Mouse (Mus musculus) stomach, postnatal 0 days (tissue): ENCODE measurements at regions not wholly inside any gene's neighbourhood (a gene's known extent, or its start where the extent isn't known, plus 50 kb on each side); places are given as distances from the start of the nearest gene placed in this dataset.

Experiments used
- ATAC-seq: fragments of 200-750 bp; cut with Nextera tagmentation; 2 replicates; pipeline ENCODE4 v1.8.0; 2017; ENCODE audit not compliant: low FRiP score, low TSS enrichment
- DNase-seq: peaks from one replicate; pipeline ENCODE4 v3.0.0-alpha.2; 2016; ENCODE audit warnings: low spot score
- H3K27ac ChIP-seq: fragments of 300-500 bp; sonication (generic); replicated peaks from 2 replicates; pipeline ENCODE4 v1.5.1; 2014; ENCODE audit warnings: mild to moderate bottlenecking, control low read depth
- H3K27me3 ChIP-seq: fragments of 300-500 bp; sonication (generic); 2 replicates; pipeline ENCODE4 v1.6.1; 2014; ENCODE audit warnings: low read length; ENCODE audit not compliant: control insufficient read depth, insufficient read depth
- H3K36me3 ChIP-seq: fragments of 300-500 bp; sonication (generic); 2 replicates; pipeline ENCODE4 v1.6.1; 2014; ENCODE audit warnings: low read length, mixed read lengths; ENCODE audit not compliant: control insufficient read depth, insufficient read depth
- H3K4me1 ChIP-seq: fragments of 300-500 bp; sonication (generic); replicated peaks from 2 replicates; pipeline ENCODE4 v1.6.1; 2014; ENCODE audit warnings: antibody characterized with exemption; ENCODE audit not compliant: control insufficient read depth, insufficient read depth
- H3K4me2 ChIP-seq: fragments of 300-500 bp; sonication (generic); replicated peaks from 2 replicates; pipeline ENCODE4 v1.6.1; 2014; ENCODE audit warnings: low read depth, mild to moderate bottlenecking, control low read depth, moderate library complexity
- H3K4me3 ChIP-seq: fragments of 300-500 bp; sonication (generic); 2 replicates; pipeline ENCODE4 v1.5.1; 2014; ENCODE audit warnings: low read depth, low read length, control low read depth
- H3K9ac ChIP-seq: fragments of 300-500 bp; sonication (generic); 2 replicates; pipeline ENCODE4 v1.6.1; 2014; ENCODE audit warnings: mild to moderate bottlenecking, low read length, control low read depth, mixed read lengths
- H3K9me3 ChIP-seq: fragments of 300-500 bp; sonication (generic); 2 replicates; pipeline ENCODE4 v1.6.1; 2016; ENCODE audit warnings: low read length; ENCODE audit not compliant: control insufficient read depth
- CTCF ChIP-seq: IDR thresholded peaks from 2 replicates; pipeline ENCODE4 v1.5.1; 2016; ENCODE audit warnings: antibody characterized with exemption, low read depth, mild to moderate bottlenecking, moderate library complexity
- EP300 ChIP-seq: optimal IDR thresholded peaks from 2 replicates; pipeline ENCODE3; 2016; ENCODE audit warnings: antibody characterized with exemption
- WGBS: fragments of 180-500 bp; shearing (Covaris S2); extraction: QIAGEN DNeasy Blood & Tissue Kit; methylation state at CpG from one replicate; pipeline ENCODE4 v1.1.7; 2014; 5-methylcytosine and 5-hydroxymethylcytosine counted together

DNA sequence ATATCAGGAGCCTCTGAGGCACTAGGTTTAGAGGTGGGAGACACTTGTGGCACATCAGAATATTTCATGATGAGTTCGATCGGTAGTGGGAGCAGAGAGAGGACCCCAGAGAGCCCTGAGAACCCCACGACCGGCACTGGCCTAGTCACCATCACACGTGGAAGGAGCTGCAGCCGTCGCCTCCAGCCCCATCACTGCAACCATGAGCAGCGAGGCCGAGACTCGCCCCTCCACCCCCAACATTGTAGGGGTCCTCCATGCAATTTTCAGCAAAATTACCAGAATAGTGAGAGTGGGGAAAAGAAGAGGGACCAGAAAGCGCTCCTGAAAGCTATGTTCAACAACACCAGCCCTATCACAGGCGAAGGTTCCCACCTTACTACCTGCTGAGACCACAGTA is 297.0 kb downstream of the Edem1 start:
- H3K27me3 ChIP-seq = no peaks in the 10 kb centered on the region
- DNase-seq (no peak), ATAC-seq (no peak)
- H3K27ac ChIP-seq = no peak overlapping the region
- no peaks in the 10 kb centered on the region for H3K4me1 ChIP-seq
- no peak overlapping the region for H3K4me2 ChIP-seq
- H3K36me3 ChIP-seq = no peaks in the 10 kb centered on the region
- no peaks in the 10 kb centered on the region for H3K9me3 ChIP-seq
- no peak overlapping the region for H3K4me3 ChIP-seq
- TF ChIP-seq CTCF (no peak), EP300 (no peak)
- WGBS = 94% methylated on average over 12 of the region's 12 CpGs
- H3K9ac ChIP-seq = no peak overlapping the region

DNA sequence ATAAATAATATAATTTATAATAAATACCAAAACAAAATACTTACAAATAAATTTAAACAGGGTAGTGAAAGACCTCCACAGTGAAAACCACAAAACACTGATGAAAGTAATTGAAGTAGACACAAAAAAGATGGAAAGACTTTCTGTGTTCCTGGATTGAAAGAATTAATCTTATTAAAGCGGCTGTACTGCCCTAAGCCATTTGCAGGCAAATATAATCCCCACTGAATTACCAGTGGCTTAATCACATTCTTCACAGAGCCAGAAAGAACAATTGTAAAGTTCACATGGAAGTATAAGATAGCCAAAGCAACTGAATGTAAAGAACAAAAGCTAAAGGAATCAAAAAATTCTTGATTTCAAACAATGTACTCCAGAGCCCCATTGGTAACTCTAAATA is 298.8 kb downstream of the Edem1 start:
- Histone ChIP-seq H3K36me3 (no peaks in the 10 kb centered on the region), H3K4me1 (no peaks in the 10 kb centered on the region), H3K4me3 (no peak overlapping the region), H3K9me3 (no peaks in the 10 kb centered on the region), H3K27me3 (no peaks in the 10 kb centered on the region), H3K27ac (no peak overlapping the region), H3K4me2 (no peak overlapping the region), H3K9ac (no peak overlapping the region)
- no peak for DNase-seq
- 90% methylated on average over 1 of the region's 1 CpGs for WGBS
- no peak for TF ChIP-seq EP300
- no peak for TF ChIP-seq CTCF
- ATAC-seq = no peak

DNA sequence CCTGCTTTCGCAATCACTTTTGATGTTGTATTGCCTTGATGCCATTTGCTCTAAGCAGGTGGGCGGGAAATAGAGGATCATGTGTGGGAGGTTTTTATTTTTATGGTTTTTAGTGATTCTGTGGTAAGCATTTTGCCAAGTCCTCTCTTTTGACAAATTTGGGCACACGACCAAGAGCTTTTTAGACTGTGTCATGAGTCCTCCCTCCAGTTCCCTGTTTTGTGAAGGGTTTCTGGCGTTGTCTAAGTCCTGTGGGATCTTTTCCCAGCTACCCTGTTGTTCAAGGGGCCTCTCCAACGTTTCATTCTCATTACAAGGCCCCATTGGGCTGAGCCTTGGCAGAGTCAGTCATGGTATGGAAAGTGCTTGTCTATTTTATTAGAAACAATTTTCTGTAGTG is 317.7 kb downstream of the Edem1 start:
- H3K27ac ChIP-seq = no peak overlapping the region
- H3K4me2 ChIP-seq = no peak overlapping the region
- H3K9ac ChIP-seq = no peak overlapping the region
- no peaks in the 10 kb centered on the region for H3K4me1 ChIP-seq
- TF ChIP-seq CTCF (no peak), EP300 (no peak)
- 62% methylated on average over 5 of the region's 5 CpGs for WGBS
- no peaks in the 10 kb centered on the region for H3K36me3 ChIP-seq
- H3K9me3 ChIP-seq = no peaks in the 10 kb centered on the region
- no peak for ATAC-seq
- no peak for DNase-seq
- H3K27me3 ChIP-seq = no peaks in the 10 kb centered on the region
- no peak overlapping the region for H3K4me3 ChIP-seq

DNA sequence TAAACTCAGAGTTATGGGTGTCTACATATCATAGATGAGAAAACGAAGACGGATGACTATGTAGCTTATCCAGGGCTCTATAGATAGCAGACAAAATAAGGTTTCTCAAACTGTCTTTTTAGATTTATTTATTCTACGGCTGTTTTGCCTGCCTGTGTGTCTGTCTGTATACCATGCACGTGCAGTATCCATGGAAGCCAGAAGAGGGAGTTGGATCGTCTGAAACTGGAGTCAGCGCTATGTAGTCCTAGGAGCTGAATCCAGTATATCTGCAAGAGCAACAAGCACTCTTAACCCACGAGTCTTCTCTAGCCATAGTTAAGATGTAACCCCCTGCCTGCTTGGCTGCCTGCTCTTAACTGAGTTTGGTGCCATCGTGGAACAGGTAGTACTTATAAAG is 320.6 kb downstream of the Edem1 start:
- H3K4me2 ChIP-seq = no peak overlapping the region
- H3K9me3 ChIP-seq = no peaks in the 10 kb centered on the region
- H3K36me3 ChIP-seq = no peaks in the 10 kb centered on the region
- TF ChIP-seq CTCF (peak; percentile 33), EP300 (no peak)
- no peak overlapping the region for H3K4me3 ChIP-seq
- 76% methylated on average over 8 of the region's 8 CpGs for WGBS
- ATAC-seq = no peak
- H3K9ac ChIP-seq = no peak overlapping the region
- DNase-seq = no peak
- no peaks in the 10 kb centered on the region for H3K27me3 ChIP-seq
- H3K27ac ChIP-seq = no peak overlapping the region
- no peaks in the 10 kb centered on the region for H3K4me1 ChIP-seq

DNA sequence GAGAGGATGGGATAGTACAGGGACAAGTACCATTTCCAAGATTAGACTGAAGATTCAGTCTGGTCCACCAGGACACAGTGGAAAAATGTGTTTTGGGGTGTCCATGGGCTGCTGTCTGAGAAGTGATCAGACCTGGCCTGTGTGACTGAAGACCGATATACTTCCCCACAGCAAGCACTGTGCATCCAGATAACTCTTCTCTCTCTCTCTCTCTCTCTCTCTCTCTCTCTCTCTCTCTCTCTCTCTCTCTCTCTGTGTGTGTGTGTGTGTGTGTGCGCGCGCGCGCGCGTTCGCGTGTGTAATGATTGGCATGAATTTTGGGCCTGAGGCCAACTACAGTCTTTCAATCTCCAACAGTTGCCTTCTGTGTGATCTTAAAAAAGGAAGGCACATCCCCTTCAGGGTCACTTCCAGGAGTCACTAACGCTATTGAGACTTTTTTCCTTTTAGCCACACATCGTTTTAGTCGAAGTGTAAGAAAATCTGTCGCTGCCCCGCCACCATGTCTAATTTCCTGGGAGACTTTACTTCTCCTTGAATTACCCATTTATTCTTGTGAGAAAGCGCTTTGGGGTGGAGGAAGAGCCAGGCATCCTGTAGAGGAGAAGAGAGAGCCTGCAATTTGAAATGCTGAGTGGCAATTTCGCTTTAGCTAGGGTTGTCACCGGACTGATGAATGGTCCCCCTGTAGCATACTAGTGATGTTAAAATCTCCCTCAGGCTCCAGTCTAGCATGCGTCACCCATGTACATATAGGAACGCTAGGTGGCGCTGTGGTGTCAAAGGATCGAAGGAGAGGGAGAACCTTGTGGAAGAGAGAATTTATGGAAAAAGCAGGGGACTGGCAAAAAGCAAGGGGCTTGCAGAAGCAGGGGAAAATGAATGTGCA is 321.8 kb downstream of the Edem1 start:
- H3K36me3 ChIP-seq = no peaks in the 10 kb centered on the region
- no peak overlapping the region for H3K4me3 ChIP-seq
- H3K9me3 ChIP-seq = no peaks in the 10 kb centered on the region
- TF ChIP-seq EP300 (no peak), CTCF (peak; percentile 93)
- no peaks in the 10 kb centered on the region for H3K27me3 ChIP-seq
- no peak overlapping the region for H3K9ac ChIP-seq
- DNase-seq = peak; percentile 68
- H3K4me1 ChIP-seq = no peaks in the 10 kb centered on the region
- WGBS = 52% methylated on average over 22 of the region's 22 CpGs
- H3K27ac ChIP-seq = no peak overlapping the region
- no peak for ATAC-seq
- no peak overlapping the region for H3K4me2 ChIP-seq

DNA sequence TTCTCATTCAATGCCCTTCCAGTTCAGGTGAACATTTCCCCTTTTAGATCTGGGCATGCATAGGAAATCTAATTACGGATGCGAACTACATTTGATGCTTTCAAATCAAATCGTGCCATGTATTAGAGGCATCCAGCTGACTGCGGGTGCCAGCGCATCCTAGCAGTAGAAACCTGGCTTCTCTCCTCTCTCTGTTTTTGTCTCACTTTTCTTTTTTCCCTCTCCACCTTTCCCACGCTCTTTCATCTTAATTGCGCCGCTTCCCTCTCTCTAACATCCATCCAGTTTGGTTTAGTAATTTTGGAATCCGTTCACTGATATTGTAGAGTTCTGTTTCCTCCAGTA is 322.4 kb downstream of the Edem1 start:
- DNase-seq (no peak), ATAC-seq (no peak)
- Histone ChIP-seq H3K4me3 (no peak overlapping the region), H3K36me3 (no peaks in the 10 kb centered on the region), H3K4me1 (no peaks in the 10 kb centered on the region), H3K4me2 (no peak overlapping the region), H3K9ac (no peak overlapping the region), H3K27me3 (no peaks in the 10 kb centered on the region), H3K9me3 (no peaks in the 10 kb centered on the region), H3K27ac (no peak overlapping the region)
- TF ChIP-seq EP300 (no peak), CTCF (no peak)
- 89% methylated on average over 9 of the region's 9 CpGs for WGBS
